Mouse (Mus musculus): ENCODE measurements around the gene Cela1. TPM values are rescaled to one million over a fixed set of nuclear protein-coding genes. Genes with fewer than 3 reads are reported as not detected.

Gene Cela1
- total RNA-seq, 2 experiments from 2014 or later, result 1.2 TPM

DNA sequence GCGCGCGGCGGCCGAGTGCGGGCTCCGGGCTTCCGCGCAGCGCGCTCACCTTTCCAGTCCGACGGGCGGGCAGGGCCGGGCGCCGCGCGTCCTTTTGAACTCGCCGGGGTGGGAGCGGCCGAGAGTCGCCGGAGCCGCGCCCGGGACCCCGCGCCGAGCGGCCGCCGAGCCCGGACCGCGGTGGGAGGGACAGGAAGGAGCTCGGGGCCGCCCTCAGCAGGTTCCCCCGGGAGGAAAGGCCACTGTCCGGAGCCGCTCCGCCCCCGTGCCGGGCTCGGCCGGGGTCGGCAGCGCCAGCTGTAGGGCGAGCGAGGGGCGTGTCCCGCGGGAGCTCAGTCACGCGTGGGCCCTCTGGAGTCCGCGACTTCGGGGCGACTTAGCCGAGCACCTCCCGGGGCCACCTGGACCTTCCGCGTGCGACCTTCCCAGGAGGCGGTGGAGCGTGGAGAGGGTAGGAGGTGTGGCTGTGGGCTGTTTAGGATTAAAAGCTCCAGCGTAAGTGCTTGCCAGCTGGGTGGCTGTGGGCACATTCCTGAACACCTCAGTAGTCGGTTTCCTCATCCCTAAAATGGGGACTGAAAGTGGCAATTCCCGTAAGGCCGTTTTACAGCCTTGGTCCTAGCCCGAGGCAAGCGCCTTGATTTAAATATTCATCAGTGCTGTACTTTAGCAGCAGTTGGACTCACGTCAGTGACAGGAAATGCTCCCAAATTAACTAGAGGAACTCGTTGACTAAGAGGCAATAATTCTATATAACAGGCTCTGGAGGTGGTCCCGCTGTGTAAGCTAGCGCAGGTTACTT lies 50.8 kb downstream of the Cela1 start, which contains the start of gene Smagp:
Smagp (minus strand) TSS at position 241 of the 802 bp plus-strand sequence.
- no peak for DNase-seq (ENCODE audit: low spot score)

DNA sequence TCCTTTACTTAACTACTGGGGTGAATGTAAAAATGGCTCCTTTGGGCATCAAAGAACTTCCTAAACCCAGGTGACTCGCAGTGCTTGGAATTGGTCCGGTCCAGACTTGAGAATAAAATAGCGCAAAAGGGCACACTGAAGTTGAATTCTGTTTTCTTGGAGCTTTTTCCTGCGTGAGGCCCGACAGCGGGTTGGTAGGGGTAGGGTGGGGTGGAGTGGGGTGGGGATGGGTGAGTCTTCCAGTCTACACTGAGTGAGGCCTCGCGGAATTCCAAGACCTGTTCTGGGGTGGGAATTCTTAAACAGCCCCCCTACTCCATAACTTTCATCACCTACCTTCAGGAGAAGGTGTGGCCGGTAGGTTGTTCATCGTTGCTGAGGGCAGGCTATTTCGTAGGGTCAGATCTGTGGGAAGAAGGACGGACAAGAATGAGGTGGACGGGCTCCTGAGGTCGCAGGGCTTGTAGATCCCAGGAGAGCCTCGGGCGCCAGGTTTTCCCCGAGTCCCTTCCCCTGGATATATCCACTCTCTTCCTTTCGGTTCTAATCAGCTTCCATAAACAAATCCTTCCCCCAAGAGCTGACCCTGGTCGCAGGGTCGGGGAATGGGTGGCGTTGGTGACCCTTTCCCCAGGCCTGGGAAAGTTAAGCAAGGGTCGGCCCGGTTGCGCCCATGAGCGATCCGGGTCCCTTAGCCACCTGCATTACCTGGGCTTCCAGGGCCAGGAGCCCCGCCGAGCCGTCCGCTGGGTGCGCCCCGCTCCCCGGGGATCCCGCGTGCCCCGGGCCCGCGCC lies 51.7 kb downstream of the Cela1 start:
- DNase-seq (ENCODE audit: low spot score), result no peak

DNA sequence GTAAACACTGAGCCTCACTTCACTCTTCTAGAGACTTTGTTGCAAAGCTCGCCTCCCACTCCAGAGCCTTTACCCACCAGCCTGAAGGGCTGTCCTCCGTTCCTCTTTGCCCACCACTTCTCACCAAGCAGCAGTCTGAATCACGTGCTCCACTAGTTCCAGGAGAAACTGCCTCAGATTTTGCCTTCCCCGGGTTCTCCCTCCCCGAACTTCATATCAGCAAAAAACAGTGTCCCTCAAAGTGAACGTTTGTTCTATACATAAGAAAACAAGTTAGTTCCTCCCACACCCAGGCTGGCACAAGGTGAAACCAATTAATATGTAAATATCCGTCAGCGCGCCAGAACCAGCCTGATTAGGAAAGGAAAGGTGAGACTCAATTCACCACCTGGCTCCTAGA lies 52.5 kb downstream of the Cela1 start:
- DNase-seq (ENCODE audit: low spot score), result no peak

DNA sequence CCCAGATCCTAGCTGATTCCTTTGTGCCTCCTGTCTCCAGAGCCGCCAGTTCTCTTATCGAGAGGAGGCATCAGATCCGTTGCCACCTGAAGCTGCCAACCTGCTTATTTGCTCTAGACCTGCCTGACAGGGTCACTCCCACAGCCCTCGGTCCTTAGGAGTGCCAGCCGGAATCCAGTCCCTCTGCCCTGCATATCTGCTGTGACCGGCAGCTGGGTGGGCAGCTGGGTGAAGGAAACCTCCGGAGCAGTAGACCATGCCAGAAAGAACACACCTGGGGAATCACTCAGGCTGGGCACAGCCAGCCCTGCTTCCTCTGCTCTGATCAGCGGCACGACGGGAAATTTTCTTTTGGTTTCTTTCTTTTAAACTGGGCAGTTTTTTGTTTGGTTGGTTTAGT lies 54.4 kb downstream of the Cela1 start:
- no peak for DNase-seq (ENCODE audit: low spot score)

DNA sequence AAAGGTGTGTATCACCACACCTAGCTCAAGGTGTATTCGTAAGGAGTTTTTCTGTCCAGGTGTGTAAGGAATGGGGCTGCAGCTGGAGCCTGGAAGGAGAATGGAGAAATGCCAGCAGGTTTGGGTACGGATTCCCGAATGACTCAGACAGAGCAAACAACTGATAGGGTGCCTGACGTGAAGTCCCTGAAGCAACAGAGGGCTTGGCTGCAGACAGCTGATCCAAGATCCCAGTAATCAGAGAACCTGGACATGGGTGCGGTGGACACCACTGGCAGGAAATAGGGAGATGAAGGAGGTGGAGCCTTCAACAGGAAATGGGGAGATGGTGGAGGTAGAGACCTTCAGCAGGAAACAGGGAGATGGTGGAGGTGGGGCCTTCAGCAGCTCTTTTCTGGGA lies 55.4 kb downstream of the Cela1 start:
- no peak for DNase-seq (ENCODE audit: low spot score)

DNA sequence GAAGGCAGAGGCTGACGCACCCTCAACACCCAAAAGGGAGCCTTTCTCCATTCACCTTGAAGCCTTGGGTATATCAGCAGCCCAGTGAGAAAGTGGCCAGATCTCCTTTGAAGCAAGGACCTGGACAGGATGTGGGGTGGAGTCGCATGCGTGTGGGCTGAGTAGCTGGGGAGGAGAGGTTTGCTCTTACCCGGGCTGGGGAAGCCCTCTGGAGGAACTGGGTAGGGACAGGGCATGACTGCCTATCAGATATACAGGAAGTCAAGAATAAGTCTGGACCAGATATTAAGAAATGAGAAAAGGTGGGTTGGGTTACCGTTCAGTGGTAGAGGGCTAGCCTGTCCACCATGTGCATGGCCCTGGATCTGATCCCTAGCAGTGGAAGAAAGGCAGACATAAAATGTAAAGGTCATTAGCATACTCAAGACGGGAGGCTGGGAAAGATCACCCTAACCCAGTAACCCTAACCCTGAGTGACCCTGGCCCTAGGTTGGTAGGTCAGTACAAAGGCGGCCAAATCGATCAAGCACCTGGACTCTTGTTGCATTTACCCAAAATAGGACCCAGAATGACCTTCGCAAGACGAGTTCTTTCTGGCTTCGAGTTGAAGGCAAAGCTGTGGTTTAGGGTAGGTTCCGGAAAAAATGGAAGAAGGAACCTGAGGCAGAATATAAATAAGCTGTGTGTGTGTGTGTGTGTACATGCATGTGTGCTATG lies 56.1 kb downstream of the Cela1 start:
- no peak for DNase-seq (ENCODE audit: low spot score)

DNA sequence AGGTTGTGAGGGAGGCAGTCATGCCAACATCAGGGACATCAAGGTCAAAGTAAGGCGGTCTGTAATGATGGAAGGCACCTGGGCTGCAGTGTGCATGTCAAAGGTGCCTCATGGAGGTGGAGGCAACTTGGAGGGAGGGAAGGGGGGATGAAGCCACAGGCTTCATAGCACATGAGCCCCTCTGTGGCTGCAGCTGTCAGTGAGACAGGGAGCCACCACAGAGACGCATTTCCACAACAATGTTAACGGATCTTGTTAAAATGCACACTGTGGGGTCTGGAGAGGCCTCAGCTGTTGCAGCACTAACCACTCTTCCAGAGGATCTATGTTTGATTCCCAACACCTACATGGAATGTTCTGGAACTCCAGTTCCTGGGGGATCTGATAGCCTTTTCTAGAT lies 57.6 kb downstream of the Cela1 start:
- DNase-seq (ENCODE audit: low spot score), result no peak

DNA sequence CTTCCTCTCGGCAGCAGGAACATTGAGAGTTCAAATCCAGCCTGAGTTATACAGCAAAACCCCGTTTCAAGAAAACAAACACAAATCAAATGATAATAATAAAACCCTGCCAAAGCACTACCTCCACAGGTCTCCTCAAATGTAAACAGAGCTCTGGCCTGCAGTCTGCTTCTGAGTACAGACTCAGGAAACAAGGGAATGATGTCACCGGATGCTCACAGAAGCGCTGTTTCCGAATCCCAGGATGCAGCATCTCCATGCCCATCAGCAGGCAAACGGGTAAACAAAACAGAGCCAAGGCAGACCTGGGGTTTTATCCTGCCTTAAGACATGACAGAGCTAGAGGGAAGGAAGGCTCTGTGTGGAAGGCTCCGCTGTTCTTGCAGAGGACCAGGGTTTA lies 58.9 kb downstream of the Cela1 start:
- DNase-seq (ENCODE audit: low spot score), result no peak

DNA sequence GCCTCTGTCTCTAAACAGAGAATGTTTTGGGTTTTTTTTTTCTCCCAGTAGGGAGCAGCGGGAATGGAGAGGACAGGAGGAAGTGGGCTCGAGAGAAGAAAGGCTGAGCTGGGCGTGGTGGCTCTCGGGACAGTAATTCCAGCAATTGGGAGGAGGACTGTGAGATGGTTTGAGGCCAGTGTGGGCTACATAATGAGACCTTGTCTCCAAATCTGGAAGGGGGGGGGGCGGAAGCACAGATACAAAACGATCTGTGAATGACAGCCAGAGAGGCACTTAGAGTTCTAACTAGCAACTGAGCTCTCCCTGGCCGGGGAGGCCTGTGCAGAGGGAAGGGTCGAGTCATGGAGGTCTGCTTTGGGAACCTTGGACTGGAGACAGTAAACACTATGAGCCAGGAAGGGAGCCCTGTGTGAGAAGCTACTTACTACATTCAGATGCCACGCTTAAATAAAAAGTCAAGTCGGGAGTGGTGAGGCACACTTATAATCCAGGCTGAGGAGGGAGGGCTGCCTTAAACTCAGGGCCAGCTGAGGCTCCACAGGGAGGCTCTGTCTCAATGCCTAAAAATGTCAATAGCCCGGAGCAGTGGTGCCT lies 59.8 kb downstream of the Cela1 start:
- no peak for DNase-seq (ENCODE audit: low spot score)

DNA sequence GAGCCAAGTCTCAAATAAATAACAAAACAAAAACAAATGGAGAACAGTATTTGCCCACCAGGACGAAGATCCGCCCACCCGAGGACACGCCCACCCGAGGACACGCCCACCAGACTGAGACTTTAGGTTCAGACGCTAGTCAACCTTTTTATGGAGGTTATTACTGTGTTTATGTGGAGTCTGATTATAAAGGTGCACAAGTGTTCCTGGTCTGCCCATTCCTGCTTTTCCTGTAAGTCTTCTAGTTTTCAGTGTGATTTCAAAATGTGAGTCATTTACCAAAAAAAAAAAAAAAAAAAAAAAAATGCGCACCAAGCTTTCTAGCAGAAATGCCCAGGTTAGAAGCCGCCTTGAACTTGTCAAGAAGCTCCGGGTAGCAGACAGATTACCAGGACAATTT lies 60.4 kb downstream of the Cela1 start:
- DNase-seq (ENCODE audit: low spot score), result no peak

DNA sequence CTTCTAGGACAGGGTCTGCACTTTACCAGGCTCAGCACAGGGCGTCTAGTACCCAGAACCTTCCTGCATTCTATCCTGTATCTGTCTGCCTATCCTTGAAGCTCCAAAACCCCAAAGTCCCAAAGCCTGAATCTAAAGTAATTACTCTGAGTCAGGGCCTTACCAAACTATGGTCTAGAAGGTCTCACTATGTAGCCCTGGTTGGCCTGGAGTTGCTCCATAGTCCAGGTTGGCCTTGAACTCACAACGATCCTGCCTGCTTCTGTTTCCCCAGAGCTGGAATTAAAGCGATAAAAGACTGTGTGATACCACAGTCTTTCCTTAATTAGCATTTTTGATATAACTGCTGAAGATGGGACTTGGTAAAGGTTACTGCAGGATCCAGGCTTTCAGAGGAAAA lies 63.3 kb downstream of the Cela1 start:
- no peak for DNase-seq (ENCODE audit: low spot score)

Small RNA genes lying within 50 kb of the gene (microRNA-seq; reads per million reads assigned to microRNA genes)
- not detected for gene Mir6961

Other genes starting within 250 kb of the Cela1 start
- gene Letmd1, start 218.9 kb downstream of the Cela1 start, total RNA-seq (2021), result 1 to 10 TPM; 6.7 to 7.5 TPM
- 1 to 10 TPM; 3.2 to 3.7 TPM for gene Csrnp2, start 192.4 kb downstream of the Cela1 start, total RNA-seq (2021)
- 10 to 100 TPM; 11.3 to 11.5 TPM for gene Tfcp2, start 135.9 kb downstream of the Cela1 start, total RNA-seq (2021)
- gene Pou6f1, start 87.9 kb downstream of the Cela1 start, total RNA-seq (2021), result 10 to 100 TPM; 13.8 to 17.7 TPM
- gene Dazap2, start 72.6 kb downstream of the Cela1 start, total RNA-seq (2021), result 10 to 100 TPM; 71.6 to 73.4 TPM
- 1 to 10 TPM; 2.4 to 4.6 TPM for gene Smagp, start 51.0 kb downstream of the Cela1 start, total RNA-seq (2021)
- gene Bin2, start 18.4 kb downstream of the Cela1 start, total RNA-seq (2021), result under 1 TPM; 0.37 to 0.50 TPM
- gene Galnt6, start 41.5 kb upstream of the Cela1 start, total RNA-seq (2021), result under 1 TPM in 1 of 2 experiments, not detected in 1; 0.12 TPM
- gene Slc4a8, start 73.8 kb upstream of the Cela1 start, total RNA-seq (2021), result 1 to 10 TPM in 1 of 2 experiments, under 1 TPM in 1; 0.76 to 2.0 TPM
- under 1 TPM; 0.07 to 0.37 TPM for gene Scn8a, start 181.9 kb upstream of the Cela1 start, total RNA-seq (2021)

Data from gastrocnemius, adult 18-20 months (tissue).